Comparison of ENCODE assay signal across 16 mouse cellular contexts in genomic region chr14:23786687-23787073, GRCm38 (mm10).
DNase-seq lines count a peak whose midpoint lies in the region; ATAC-seq and TF ChIP-seq lines count a peak whose summit lies in the region.
"Had no signal": no experiment of that assay in that cellular context is flagged by ENCODE, and none has a peak within 500 bp of the region (broad histone marks: within the 10 kb centered on the region; RNA-seq: fewer than 3 reads in every experiment).

No protein-coding gene starts in this region.

- no peak overlapping the region for H3K4me3 ChIP-seq in left cerebral cortex, adult 2 months
- no peak overlapping the region for H3K4me3 ChIP-seq in intestine, embryonic 16.5 days (ENCODE audit: low read length)
- no peak overlapping the region for H3K4me3 ChIP-seq in stomach, embryonic 15.5 days (replicated peaks)
- no peak overlapping the region for H3K4me3 ChIP-seq in hindbrain, embryonic 14.5 days (replicated peaks; ENCODE audit: low read length)
- H3K4me3 ChIP-seq: hindbrain, embryonic 12.5 days had no signal

- peak overlapping the region; percentile 37 for H3K4me2 ChIP-seq in intestine, embryonic 16.5 days (ENCODE audit: low read depth, low read length)
- no peak overlapping the region for H3K4me2 ChIP-seq in stomach, embryonic 15.5 days
- no peak overlapping the region for H3K4me2 ChIP-seq in hindbrain, embryonic 14.5 days (replicated peaks)
- H3K4me2 ChIP-seq: hindbrain, embryonic 12.5 days had no signal

- H3K9me3 ChIP-seq in intestine, embryonic 16.5 days (ENCODE audit: control insufficient read depth, low read length), result no peaks in the 10 kb centered on the region
- H3K9me3 ChIP-seq in stomach, embryonic 15.5 days, result no peaks in the 10 kb centered on the region
- no peaks in the 10 kb centered on the region for H3K9me3 ChIP-seq in hindbrain, embryonic 14.5 days (ENCODE audit: control insufficient read depth, low read length)
- H3K9me3 ChIP-seq: hindbrain, embryonic 12.5 days had no signal

- ATAC-seq in intestine, embryonic 16.5 days, result peak; percentile 83
- no peak for ATAC-seq in stomach, embryonic 15.5 days (ENCODE audit: insufficient read depth, low FRiP score, low read depth)
- ATAC-seq in hindbrain, embryonic 14.5 days (ENCODE audit: low FRiP score), result no peak
- ATAC-seq: forebrain, embryonic 14.5 days had no signal

- no peak for TF ChIP-seq CTCF in left cerebral cortex, adult 2 months (IDR thresholded peaks at IDR 0.05)

- intact Hi-C loops in left cerebral cortex, adult 2 months (cut with DNase I), result loop anchor here (1.0 to 5.0 kb wide), 3 partner anchors 34 to 199 kb away; no protein-coding TSS in a partner anchor
- intact Hi-C loops in left cerebral cortex, postnatal 4 days (cut with DNase I), result no loop called here

- DNase-seq in left cerebral cortex, adult 2 months (ENCODE audit: extremely low spot score in 1 of 2, low spot score in 2 of 2), result no peak
- DNase-seq in left cerebral cortex, postnatal 4 days, result no peak
- DNase-seq in kidney, postnatal 10 days, result peak; percentile 16
- no peak for DNase-seq in right cerebral cortex, postnatal 36 days (ENCODE audit: low spot score in 2 of 2)
- DNase-seq in hindbrain, embryonic 14.5 days (ENCODE audit: low spot score), result no peak
- no peak for DNase-seq in cerebellum, postnatal 4 days (ENCODE audit: low spot score in 2 of 2)
- DNase-seq: adrenal gland, postnatal 36 days; gastrocnemius, postnatal 10 days; midbrain, embryonic 14.5 days; retina, postnatal 1 day; thymus, adult 18-20 months had no signal

- peak overlapping the region; percentile 86 for H3K27ac ChIP-seq in left cerebral cortex, adult 2 months
- H3K27ac ChIP-seq in intestine, embryonic 16.5 days (ENCODE audit: low read length), result peak overlapping the region; percentile 93
- peak overlapping the region; percentile 18; the same call in 1 of the 2 replicates for H3K27ac ChIP-seq in stomach, embryonic 15.5 days
- H3K27ac ChIP-seq in hindbrain, embryonic 14.5 days, result no peak overlapping the region
- H3K27ac ChIP-seq: hindbrain, embryonic 12.5 days; macrophage had no signal

- H3K9ac ChIP-seq in intestine, embryonic 16.5 days (ENCODE audit: low read depth, low read length), result 0 out of 2 replicates have a peak overlapping the region, but pooled peaks have one; percentile 26
- H3K9ac ChIP-seq in stomach, embryonic 15.5 days, result no peak overlapping the region
- no peak overlapping the region for H3K9ac ChIP-seq in hindbrain, embryonic 14.5 days
- H3K9ac ChIP-seq: hindbrain, embryonic 12.5 days had no signal

- peaks cover 14% of the 10 kb centered on the region; the same call in 1 of the 2 replicates for H3K4me1 ChIP-seq in intestine, embryonic 16.5 days (ENCODE audit: control insufficient read depth, insufficient read depth, low read length)
- H3K4me1 ChIP-seq in stomach, embryonic 15.5 days, result no peaks in the 10 kb centered on the region
- H3K4me1 ChIP-seq in hindbrain, embryonic 14.5 days (replicated peaks; ENCODE audit: control insufficient read depth, insufficient read depth, low read length), result peaks cover 7% of the 10 kb centered on the region; the same call in 1 of the 2 replicates

- WGBS in intestine, embryonic 16.5 days, result 31% methylated on average over 1 of the region's 1 CpGs
- 39% methylated on average over 1 of the region's 1 CpGs for WGBS in stomach, embryonic 15.5 days
- 59% methylated on average over 1 of the region's 1 CpGs for WGBS in hindbrain, embryonic 14.5 days

- H3K36me3 ChIP-seq in intestine, embryonic 16.5 days (ENCODE audit: control insufficient read depth, insufficient read depth, low read length), result no peaks in the 10 kb centered on the region
- H3K36me3 ChIP-seq in stomach, embryonic 15.5 days, result no peaks in the 10 kb centered on the region
- H3K36me3 ChIP-seq in hindbrain, embryonic 14.5 days (replicated peaks; ENCODE audit: control insufficient read depth, insufficient read depth), result no peaks in the 10 kb centered on the region
- H3K36me3 ChIP-seq: hindbrain, embryonic 12.5 days had no signal

- no peaks in the 10 kb centered on the region for H3K27me3 ChIP-seq in intestine, embryonic 16.5 days (replicated peaks; ENCODE audit: control insufficient read depth, insufficient read depth, low read length)
- no peaks in the 10 kb centered on the region for H3K27me3 ChIP-seq in stomach, embryonic 15.5 days (replicated peaks)
- no peaks in the 10 kb centered on the region for H3K27me3 ChIP-seq in hindbrain, embryonic 14.5 days (ENCODE audit: control insufficient read depth, insufficient read depth, low read length)
- H3K27me3 ChIP-seq: hindbrain, embryonic 12.5 days had no signal
